Mouse (Mus musculus): ENCODE results near the gene Slc17a9.
A peak's percentile ranks its signal among the peaks of the same experiment; 100 is the strongest.
"Not testable (repeated sequence)": the region's sequence is repeated elsewhere in the genome, so short reads cannot be mapped to it uniquely, and the experiment has no call there.

Slc17a9 gene

GRCm38 (mm10) chr2:180710276-180711155 lies 14.5 kb upstream of the Slc17a9 start:
- peak; percentile 76 for DNase-seq (ENCODE audit: low read depth, low spot score)

- no peak for DNase-seq (ENCODE audit: low read depth, low spot score)
Measured at GRCm38 (mm10) chr2:180711527-180711926, 13.5 kb upstream of the Slc17a9 start.

- DNase-seq (ENCODE audit: low read depth, low spot score), result no peak
Measured at GRCm38 (mm10) chr2:180712037-180712689, 12.9 kb upstream of the Slc17a9 start.

- not testable (repeated sequence) for DNase-seq (ENCODE audit: low read depth, low spot score)
Measured at GRCm38 (mm10) chr2:180722748-180723147, 2.3 kb upstream of the Slc17a9 start.

- no peak for DNase-seq (ENCODE audit: low read depth, low spot score)
Measured at GRCm38 (mm10) chr2:180723865-180724264, 1.2 kb upstream of the Slc17a9 start.

GRCm38 (mm10) chr2:180725414-180725778 lies 333 bp downstream of the Slc17a9 start:
- no peak for DNase-seq (ENCODE audit: low read depth, low spot score)

GRCm38 (mm10) chr2:180725856-180726629 lies 980 bp downstream of the Slc17a9 start:
- peak; percentile 19 for DNase-seq (ENCODE audit: low read depth, low spot score)

GRCm38 (mm10) chr2:180726658-180727442 lies 1.8 kb downstream of the Slc17a9 start:
- peak; percentile 69 for DNase-seq (ENCODE audit: low read depth, low spot score)

GRCm38 (mm10) chr2:180727613-180728021 lies 2.6 kb downstream of the Slc17a9 start:
- no peak for DNase-seq (ENCODE audit: low read depth, low spot score)

- DNase-seq (ENCODE audit: low read depth, low spot score), result no peak
Measured at GRCm38 (mm10) chr2:180731036-180731435, 6.0 kb downstream of the Slc17a9 start.

GRCm38 (mm10) chr2:180731984-180732383 lies 6.9 kb downstream of the Slc17a9 start:
- DNase-seq (ENCODE audit: low read depth, low spot score), result no peak

- DNase-seq (ENCODE audit: low read depth, low spot score), result no peak
Measured at GRCm38 (mm10) chr2:180735232-180735631, 10.2 kb downstream of the Slc17a9 start.

- no peak for DNase-seq (ENCODE audit: low read depth, low spot score)
Measured at GRCm38 (mm10) chr2:180737984-180738383, 12.9 kb downstream of the Slc17a9 start.

GRCm38 (mm10) chr2:180740349-180740748 lies 15.3 kb downstream of the Slc17a9 start:
- DNase-seq (ENCODE audit: low read depth, low spot score), result no peak

GRCm38 (mm10) chr2:180741421-180741820 lies 16.4 kb downstream of the Slc17a9 start:
- no peak for DNase-seq (ENCODE audit: low read depth, low spot score)

GRCm38 (mm10) chr2:180742820-180743219 lies 17.8 kb downstream of the Slc17a9 start:
- DNase-seq (ENCODE audit: low read depth, low spot score), result no peak

GRCm38 (mm10) chr2:180743321-180743720 lies 18.3 kb downstream of the Slc17a9 start:
- DNase-seq (ENCODE audit: low read depth, low spot score), result no peak

- DNase-seq (ENCODE audit: low read depth, low spot score), result peak; percentile 82
Measured at GRCm38 (mm10) chr2:180745248-180745927, 20.3 kb downstream of the Slc17a9 start.

GRCm38 (mm10) chr2:180746569-180747192 lies 21.6 kb downstream of the Slc17a9 start:
- no peak for DNase-seq (ENCODE audit: low read depth, low spot score)

GRCm38 (mm10) chr2:180748904-180749303 lies 23.8 kb downstream of the Slc17a9 start:
- no peak for DNase-seq (ENCODE audit: low read depth, low spot score)

All from A20 (cell line).